Mouse (Mus musculus) CH12.LX (cell line): Measurements from ENCODE around the gene Eea1.

Source experiments
- BHLHE40 ChIP-seq: IDR thresholded peaks from 2 replicates; pipeline ENCODE4 v1.6.1; 2011; ENCODE audit warnings: mild to moderate bottlenecking, low read depth, low read length, improper control_type of control experiment
- CTCF ChIP-seq, 2 experiments: IDR thresholded peaks in 1 of 2; conservative IDR thresholded peaks in 1 of 2; 2 replicates each; pipeline ENCODE4 v1.5.1; 2011 to 2012; ENCODE audit warnings: low read depth in 2 of 2, low read length in 2 of 2, improper control_type of control experiment in 1 of 2, inconsistent platforms in 1 of 2, mild to moderate bottlenecking in 1 of 2, moderate library complexity in 1 of 2
- E2F4 ChIP-seq: IDR thresholded peaks from 2 replicates; pipeline ENCODE4 v1.6.1; 2011; ENCODE audit warnings: low read depth, low read length, improper control_type of control experiment; ENCODE audit not compliant: insufficient replicate concordance
- KAT2A ChIP-seq: IDR thresholded peaks from 2 replicates; pipeline ENCODE4 v1.6.1; 2012; ENCODE audit warnings: low read length, improper control_type of control experiment, inconsistent platforms; ENCODE audit not compliant: insufficient replicate concordance
- MAFK ChIP-seq: IDR thresholded peaks from 2 replicates; pipeline ENCODE4 v1.6.1; 2011; ENCODE audit warnings: low read length, improper control_type of control experiment; ENCODE audit not compliant: insufficient replicate concordance
- MAX ChIP-seq: IDR thresholded peaks from 2 replicates; pipeline ENCODE4 v1.6.1; 2011; ENCODE audit warnings: low read length, improper control_type of control experiment
- MAZ ChIP-seq: IDR thresholded peaks from 2 replicates; pipeline ENCODE4 v1.6.1; 2012; ENCODE audit warnings: low read depth, mild to moderate bottlenecking, inconsistent platforms, low read length, improper control_type of control experiment, moderate library complexity
- MXI1 ChIP-seq: IDR thresholded peaks from 2 replicates; pipeline ENCODE4 v1.6.1; 2011; ENCODE audit warnings: mild to moderate bottlenecking, low read depth, low read length, improper control_type of control experiment
- NRF1 ChIP-seq: IDR thresholded peaks from 2 replicates; pipeline ENCODE4 v1.6.1; 2014; ENCODE audit warnings: low read depth, mild to moderate bottlenecking, inconsistent platforms, low read length, improper control_type of control experiment, moderate library complexity
- POLR2A ChIP-seq: IDR thresholded peaks from 2 replicates; pipeline ENCODE4 v1.6.1; 2011; ENCODE audit warnings: low read depth, mild to moderate bottlenecking, improper control_type of control experiment, low read length
- RCOR1 ChIP-seq: conservative IDR thresholded peaks from 2 replicates; pipeline ENCODE4 v1.6.1; 2012; ENCODE audit warnings: low read depth, mild to moderate bottlenecking, inconsistent platforms, low read length, improper control_type of control experiment
- SMC3 ChIP-seq: IDR thresholded peaks from 2 replicates; pipeline ENCODE4 v1.6.1; 2011; ENCODE audit warnings: low read depth, low read length, improper control_type of control experiment
- TBP ChIP-seq: conservative IDR thresholded peaks from 2 replicates; pipeline ENCODE4 v1.6.1; 2011; ENCODE audit warnings: low read depth, low read length, improper control_type of control experiment
- USF2 ChIP-seq: conservative IDR thresholded peaks from 2 replicates; pipeline ENCODE4 v1.6.1; 2011; ENCODE audit warnings: low read depth, low read length, improper control_type of control experiment

DNA sequence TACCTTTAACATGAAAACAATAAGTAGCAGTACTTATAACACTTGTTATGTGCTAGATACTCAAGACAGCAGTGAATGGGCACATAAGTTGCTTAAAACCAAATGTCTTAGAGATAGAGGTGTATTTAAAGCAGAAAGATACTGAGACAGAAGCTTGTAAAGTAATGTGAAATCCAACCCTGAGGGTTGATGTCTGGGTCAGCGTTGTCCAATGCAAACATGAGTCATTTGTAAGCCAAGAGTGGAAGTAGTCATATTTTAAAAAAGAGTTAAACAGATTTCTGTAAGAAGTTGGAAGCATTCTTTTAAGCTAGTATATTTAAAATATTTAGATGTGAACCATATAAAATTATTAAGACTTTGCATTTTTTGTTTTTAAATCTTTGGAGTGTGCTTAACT is 4.6 kb downstream of the Eea1 start:
- TF ChIP-seq RCOR1 (no peak), POLR2A (no peak), NRF1 (no peak), USF2 (no peak), MAFK (no peak), BHLHE40 (no peak), TBP (no peak), CTCF (conservative IDR thresholded peaks at IDR 0.05 in 1 of 2, IDR thresholded peaks at IDR 0.05 in 1 of 2; ENCODE audit: low read depth in 2 of 2, low read length in 2 of 2) (no peak), MXI1 (no peak), MAZ (no peak), MAX (no peak), E2F4 (no peak), SMC3 (no peak), KAT2A (no peak)
